Mouse (Mus musculus) right cerebral cortex, adult 18-20 months (tissue): ENCODE measurements at regions not wholly inside any gene's neighbourhood (a gene's known extent, or its start where the extent isn't known, plus 50 kb on each side); places are given as distances from the start of the nearest gene placed in this dataset.
"Not testable (repeated sequence)": the region's sequence is repeated elsewhere in the genome, so short reads cannot be mapped to it uniquely, and the experiment has no call there.

ENCODE experiments used
- DNase-seq: peaks from one replicate; pipeline ENCODE4 v3.0.0; 2022; ENCODE audit warnings: mixed read lengths

DNA sequence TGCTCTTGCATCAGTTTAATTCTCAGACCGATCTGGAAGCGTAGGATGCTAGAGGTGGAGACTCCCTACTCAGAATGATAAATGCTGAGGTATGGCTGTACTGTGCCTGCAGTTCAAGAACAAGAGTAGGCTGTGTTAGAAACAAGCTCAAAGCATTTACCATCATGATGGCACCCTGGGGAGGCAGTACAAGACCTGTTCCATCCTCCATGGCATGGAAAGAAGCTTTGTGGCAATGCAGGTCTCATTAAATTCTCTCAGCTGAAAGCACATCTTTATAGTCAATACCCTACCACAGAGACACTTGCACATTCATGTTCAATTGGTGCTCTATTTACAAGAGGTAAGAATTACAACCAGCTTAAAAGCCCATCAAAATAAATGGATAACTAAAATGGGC lies 209.5 kb downstream of the Tbl1xr1 start:
- DNase-seq: no peak

DNA sequence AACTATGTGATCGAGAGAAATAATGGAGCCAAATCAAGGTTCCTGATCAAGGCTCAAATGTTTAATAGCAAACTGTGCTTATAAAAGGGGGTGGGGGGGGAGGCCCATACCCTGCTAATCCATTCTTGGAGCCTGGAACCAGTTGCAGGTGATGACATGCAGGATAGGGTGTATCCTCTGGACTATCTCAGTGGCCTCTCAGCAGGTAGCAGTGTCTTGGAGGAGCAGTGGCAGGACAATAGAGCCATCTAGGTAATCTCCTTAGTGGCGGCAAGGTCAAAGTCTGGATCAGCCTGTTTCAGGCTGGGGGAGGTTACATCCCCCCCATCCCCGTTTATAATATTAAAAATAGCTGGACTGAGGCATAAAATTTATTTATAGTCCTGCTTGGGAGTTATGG lies 217.0 kb downstream of the Tbl1xr1 start:
- no peak for DNase-seq

DNA sequence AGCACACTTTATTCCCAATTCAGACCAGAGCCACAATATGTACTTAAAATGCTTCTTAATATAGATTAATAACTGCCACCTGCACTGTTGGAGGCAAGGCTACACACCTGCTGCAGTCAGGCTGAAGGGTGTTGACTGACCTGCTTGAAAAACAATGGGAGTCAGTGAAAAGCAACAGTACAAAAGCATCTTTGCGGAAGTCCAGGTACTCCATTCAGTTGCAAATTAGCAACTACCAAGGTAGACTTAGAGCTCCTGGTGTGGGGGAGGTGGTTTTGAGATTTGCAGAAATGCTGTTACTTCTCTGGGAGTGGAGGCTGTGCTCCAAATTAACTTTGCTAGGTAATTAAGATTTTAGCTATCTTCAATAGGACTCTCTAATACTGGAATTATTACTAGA lies 217.6 kb downstream of the Tbl1xr1 start:
- not testable (repeated sequence) for DNase-seq

DNA sequence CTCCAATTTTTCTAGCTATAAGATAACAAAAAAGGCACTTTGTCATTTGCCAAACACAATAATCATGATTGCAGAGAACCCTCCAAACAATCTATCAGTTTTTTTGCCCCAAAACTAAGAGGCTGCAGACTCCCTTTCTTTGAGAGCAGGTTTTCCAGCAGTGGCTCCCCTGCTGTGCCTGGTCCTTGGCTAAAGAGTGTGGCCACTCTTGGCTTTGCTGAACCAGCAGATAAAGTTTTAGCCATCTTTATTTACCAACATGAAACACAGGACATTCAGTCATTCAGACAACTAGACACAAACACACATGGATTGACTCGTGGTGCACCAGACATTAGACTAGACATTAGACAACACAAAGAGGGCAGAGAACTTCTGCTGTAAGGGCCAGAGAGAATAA lies 220.5 kb downstream of the Tbl1xr1 start:
- DNase-seq: not testable (repeated sequence)

DNA sequence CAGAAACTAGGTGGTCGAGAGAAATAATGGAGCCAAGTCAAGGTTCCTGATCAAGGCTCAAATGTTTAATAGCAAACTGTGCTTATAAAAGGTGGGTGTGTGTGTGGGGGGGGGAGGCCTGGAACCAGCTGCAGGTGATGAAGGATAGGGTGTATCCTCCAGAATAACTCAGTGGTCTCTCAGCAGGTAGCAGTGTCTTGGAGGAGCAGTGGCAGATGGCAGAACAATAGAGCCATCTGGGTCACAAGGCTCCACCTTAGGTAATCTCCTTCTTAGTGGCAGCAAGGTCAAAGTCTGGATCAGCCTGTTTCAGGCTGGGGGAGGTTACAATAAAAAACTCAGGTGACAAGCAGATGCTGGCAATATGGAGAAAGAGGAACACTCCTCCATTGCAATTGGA lies 221.4 kb downstream of the Tbl1xr1 start:
- not testable (repeated sequence) for DNase-seq

DNA sequence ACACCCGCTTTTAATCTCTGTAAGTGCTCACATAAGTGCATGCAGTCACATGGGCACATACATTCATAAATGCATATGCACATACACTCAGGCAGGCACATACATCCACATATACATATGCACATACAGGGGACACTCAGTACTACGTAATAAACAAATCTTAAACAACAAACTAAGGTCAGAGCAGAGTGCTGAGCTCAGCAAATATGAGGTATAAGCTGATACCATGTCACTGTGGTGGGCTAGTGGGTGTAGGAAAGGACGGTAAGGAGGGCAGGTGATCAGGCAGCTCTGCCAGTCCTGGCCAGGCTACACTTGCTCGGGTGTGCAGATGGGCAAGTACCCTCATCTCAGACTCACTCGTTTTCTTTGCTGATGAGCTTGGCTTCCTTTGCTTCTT lies 224.1 kb downstream of the Tbl1xr1 start:
- DNase-seq: no peak

DNA sequence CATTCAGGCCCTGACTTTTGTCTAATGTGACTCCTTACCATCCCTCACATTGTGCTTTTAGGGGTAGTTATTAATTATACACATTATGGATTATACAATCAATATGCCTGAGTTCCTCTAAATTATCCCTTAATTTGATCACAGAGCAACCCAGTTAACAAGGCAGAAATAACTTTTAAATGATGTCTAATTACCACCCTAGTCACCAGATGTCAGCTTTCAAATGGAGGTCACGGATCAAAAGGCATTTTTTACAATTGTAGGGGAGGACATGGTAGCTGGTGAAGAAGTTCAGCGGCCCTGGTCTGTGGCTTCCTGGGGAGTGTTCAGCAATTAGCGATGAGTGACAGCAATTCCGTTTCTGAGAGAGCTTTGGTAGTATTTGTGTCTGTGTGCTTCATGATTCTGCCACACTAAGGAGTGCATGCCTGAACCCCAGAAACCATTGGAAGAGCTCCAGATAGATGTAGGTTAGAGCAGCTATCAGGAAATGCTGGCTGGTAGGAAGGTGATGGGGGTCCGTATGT lies 225.6 kb downstream of the Tbl1xr1 start:
- no peak for DNase-seq

DNA sequence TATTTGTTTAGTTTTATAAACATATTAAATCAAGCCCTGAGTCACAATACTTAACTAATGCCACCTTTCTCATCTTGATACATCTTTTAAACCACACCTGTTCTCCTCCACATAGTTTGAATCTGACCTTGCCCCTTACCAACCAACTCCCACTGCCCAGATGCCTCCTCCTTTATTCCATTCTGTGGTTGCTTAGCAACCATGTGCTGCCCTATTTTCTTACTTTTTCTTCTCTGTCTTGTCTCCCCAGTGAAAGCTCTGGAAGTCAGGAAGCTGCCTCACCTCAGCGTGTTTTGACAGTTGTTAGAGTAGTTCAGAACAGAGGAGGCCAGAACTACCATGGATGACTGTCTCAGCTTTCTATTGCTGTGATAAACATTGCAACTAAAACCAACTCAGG lies 227.7 kb downstream of the Tbl1xr1 start:
- DNase-seq: no peak

DNA sequence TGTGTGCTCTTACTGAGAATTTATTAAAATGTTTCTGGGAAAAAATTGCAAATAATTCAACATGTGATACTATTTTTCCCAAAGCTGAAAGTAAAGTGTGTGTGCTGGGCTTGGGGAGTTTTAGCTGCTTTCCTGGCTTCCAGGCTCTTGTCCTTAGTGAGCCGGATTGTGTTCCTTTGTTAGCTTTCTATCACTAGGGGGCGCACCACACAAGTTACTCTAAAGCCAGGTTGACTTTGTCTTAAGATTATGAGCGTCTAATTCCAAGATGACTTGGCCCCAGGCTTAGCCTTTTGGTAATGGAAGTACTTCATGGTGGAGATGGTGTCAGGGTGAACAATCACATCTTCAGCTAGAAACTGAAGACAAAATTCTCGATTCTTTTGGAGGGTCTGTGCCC lies 230.2 kb downstream of the Tbl1xr1 start:
- no peak for DNase-seq

DNA sequence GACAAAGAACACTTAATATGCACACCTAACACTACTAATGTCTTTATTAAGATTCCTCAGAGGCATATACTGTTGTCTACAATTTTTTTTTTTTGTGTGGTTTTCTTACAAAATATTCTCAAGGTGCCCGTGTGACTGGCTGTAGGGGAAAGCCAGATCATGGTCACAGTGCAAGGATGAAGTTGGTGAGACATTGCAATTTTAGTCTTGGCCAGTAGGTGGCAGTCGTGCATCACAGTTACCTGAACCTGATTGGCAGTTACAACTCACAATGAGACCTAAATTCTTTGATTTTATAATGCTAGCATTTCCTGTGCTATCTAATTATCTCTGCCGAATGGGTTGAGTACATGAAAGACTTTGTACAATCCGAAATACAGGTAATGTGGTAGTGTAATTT lies 232.5 kb downstream of the Tbl1xr1 start:
- peak; percentile 65 for DNase-seq

DNA sequence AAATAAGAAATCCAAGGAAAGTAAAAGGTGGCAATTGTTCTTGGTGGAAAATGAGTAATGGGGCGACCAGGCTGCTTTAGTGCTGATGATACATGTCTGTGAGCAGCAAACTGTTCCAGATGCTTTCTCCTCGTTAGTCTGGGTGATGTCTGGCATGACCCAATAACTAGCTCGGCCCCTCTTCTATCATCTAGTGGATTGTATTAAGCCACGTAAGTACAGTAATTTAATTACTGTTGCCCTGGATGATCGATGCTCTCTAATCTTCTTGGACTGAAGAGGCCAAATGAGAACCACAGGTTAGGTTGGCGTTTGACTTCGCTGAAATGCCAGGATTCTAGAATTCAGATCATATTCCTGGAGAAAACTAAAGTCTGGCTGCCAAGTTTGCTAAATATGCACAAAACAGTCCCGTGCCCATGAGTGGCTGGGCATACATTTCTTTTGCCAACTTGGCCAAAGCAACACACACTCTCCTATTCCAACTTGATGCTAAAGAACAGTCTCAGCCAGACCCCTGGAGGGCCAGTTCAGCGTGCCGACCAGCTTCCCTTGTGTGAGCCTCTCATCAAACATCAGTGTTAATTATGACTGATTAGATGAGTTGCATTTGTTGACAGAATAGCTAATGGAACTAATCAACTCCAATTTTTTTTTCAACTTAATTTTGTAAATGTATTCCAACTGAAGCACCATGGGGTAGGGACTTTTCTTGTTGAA lies 240.2 kb downstream of the Tbl1xr1 start:
- DNase-seq: no peak

DNA sequence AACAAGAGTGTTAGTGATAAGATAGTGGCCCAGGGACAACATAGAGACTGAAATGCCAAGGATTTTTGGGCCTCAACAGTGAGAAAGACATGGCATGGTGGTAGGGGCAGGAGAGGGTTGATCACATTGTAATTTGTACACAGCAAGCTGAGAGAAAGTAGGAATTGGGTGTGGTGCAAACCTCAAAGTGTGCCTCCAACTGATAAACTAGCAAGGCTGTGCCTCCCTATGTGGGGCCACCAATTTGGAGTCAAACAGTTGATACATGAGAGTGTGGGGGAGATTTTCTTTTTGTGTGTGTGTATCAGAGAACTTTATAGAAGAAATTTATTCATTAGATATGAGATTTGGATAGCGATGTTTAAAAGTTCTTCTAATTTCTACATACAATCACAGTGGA lies 244.0 kb downstream of the Tbl1xr1 start:
- not testable (repeated sequence) for DNase-seq

DNA sequence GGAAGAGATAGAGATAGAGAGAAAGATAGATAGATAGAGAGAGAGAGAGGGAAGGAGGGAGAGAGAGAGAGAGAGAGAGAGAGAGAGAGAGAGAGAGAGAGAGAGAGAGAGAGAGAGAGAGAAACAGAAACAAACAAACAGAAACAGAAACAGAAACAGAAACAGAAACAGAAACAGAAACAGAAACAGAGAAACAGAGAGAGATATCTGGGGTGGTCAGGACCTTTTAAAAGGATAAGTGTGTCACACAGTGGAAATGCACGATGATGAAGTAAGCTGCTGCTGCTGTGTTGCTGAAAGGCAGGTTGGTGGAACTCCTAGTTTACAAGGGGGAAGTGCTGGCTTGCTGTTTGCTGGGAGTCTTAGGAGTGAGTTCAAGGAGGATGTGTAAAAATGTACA lies 254.8 kb downstream of the Tbl1xr1 start:
- no peak for DNase-seq
